In the genomic region with DNA sequence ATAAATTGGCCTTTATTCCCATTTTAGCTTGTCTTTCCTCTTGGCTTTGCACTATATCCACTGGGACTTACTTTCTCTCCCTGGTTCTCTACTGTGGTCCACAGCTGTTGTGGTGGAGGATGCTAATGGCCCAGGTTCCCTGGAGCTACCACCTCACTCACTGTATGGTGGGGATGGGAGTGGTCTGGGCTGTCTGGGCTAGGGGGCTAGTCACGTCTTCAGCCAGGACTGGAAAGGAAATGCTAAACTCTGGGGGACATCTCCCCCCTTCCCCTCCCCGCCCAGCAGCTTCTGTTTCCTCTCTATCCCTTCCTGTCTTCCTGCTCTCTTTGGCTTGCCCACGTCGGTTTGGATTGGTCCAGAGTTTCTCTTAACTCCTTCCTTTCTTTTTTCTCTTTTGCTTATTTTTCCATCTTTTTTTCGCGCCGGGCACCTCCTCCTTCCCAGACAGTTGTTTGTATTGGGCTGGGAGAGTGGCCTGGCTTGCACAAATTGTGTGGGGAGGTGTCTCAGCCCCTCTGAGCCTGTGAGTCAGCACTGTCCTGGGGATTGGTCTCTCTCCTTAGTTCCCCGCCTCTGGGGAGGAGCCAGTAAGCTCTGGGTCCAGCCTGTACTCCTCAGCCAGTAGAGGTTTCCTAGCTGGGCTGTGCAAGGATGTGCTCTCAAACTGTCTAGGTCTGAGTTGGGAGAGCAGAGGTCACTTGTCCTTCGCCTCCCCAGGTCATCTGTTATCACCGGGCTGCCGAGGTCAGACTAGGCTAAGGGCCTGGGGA, we compare ENCODE assay signal across 8 mouse cellular contexts. TPM values are rescaled to one million over a fixed set of nuclear protein-coding genes. Genes with fewer than 3 reads are reported as not detected.
A peak's percentile ranks its signal among the peaks of the same experiment; 100 is the strongest.
DNase-seq lines count a peak whose midpoint lies in the region; ATAC-seq and TF ChIP-seq lines count a peak whose summit lies in the region.

No protein-coding gene starts in this region.

- 4% methylated on average over 11 of the region's 11 CpGs for WGBS in embryonic facial prominence, embryonic 15.5 days
- WGBS in heart, adult 2 months: 12% methylated on average over 11 of the region's 11 CpGs
- WGBS in limb, embryonic 14.5 days: 2% methylated on average over 11 of the region's 11 CpGs
- whole genome bisulfite sequencing in midbrain, embryonic 14.5 days: 6% methylated on average over 11 of the region's 11 CpGs

- H3K9me3 ChIP-seq in embryonic facial prominence, embryonic 15.5 days (replicated peaks): no peaks in the 10 kb centered on the region
- H3K9me3 ChIP-seq in limb, embryonic 14.5 days (ENCODE audit: control insufficient read depth, low read length): no peaks in the 10 kb centered on the region
- no peaks in the 10 kb centered on the region for H3K9me3 ChIP-seq in midbrain, embryonic 14.5 days (ENCODE audit: control insufficient read depth, low read length)

- no peaks in the 10 kb centered on the region for H3K27me3 ChIP-seq in embryonic facial prominence, embryonic 15.5 days
- no peaks in the 10 kb centered on the region for H3K27me3 ChIP-seq in heart, adult 2 months (ENCODE audit: control insufficient read depth, insufficient read depth, low read length)
- H3K27me3 ChIP-seq in limb, embryonic 14.5 days (ENCODE audit: control insufficient read depth, insufficient read depth, low read length): no peaks in the 10 kb centered on the region
- no peaks in the 10 kb centered on the region for H3K27me3 ChIP-seq in midbrain, embryonic 14.5 days (ENCODE audit: control insufficient read depth, insufficient read depth, low read length)

- H3K36me3 ChIP-seq in embryonic facial prominence, embryonic 15.5 days: peaks cover 30% of the 10 kb centered on the region
- no peaks in the 10 kb centered on the region for H3K36me3 ChIP-seq in heart, adult 2 months (ENCODE audit: control insufficient read depth, insufficient read depth, low read length)
- peaks cover 36% of the 10 kb centered on the region for H3K36me3 ChIP-seq in limb, embryonic 14.5 days (ENCODE audit: control insufficient read depth, insufficient read depth, low read length)
- 0 out of 2 replicates have a peak, but pooled peaks cover under 1% of the 10 kb centered on the region for H3K36me3 ChIP-seq in midbrain, embryonic 14.5 days (ENCODE audit: control insufficient read depth, insufficient read depth, low read length)

- peak; percentile 74 for ATAC-seq in cerebellum, adult (ENCODE audit: insufficient number of reproducible peaks, low FRiP score, low TSS enrichment)
- ATAC-seq in embryonic facial prominence, embryonic 15.5 days (ENCODE audit: insufficient number of reproducible peaks, low FRiP score, low TSS enrichment, low read depth): peak; percentile 84
- peak; percentile 32 for ATAC-seq in limb, embryonic 14.5 days (ENCODE audit: low FRiP score, low read depth)
- no peak for ATAC-seq in midbrain, embryonic 14.5 days (ENCODE audit: low FRiP score, low TSS enrichment)

- TF ChIP-seq POLR2A in heart, adult 2 months (IDR thresholded peaks at IDR 0.05; ENCODE audit: insufficient read depth, low read depth, low read length): peak; percentile 93
- TF ChIP-seq POLR2A in limb, embryonic 14.5 days (IDR thresholded peaks at IDR 0.05; ENCODE audit: borderline replicate concordance, extremely low read depth, insufficient read depth, insufficient read length): no peak

- H3K4me1 ChIP-seq in embryonic facial prominence, embryonic 15.5 days: peaks cover 56% of the 10 kb centered on the region
- peaks cover 8% of the 10 kb centered on the region for H3K4me1 ChIP-seq in heart, adult 2 months (ENCODE audit: control insufficient read depth, insufficient read depth, low read length)
- peaks cover 31% of the 10 kb centered on the region for H3K4me1 ChIP-seq in limb, embryonic 14.5 days (ENCODE audit: control insufficient read depth, insufficient read depth, low read length)
- H3K4me1 ChIP-seq in midbrain, embryonic 14.5 days (ENCODE audit: control insufficient read depth, insufficient read depth, low read length): peaks cover 22% of the 10 kb centered on the region

- TF ChIP-seq EP300 in heart, adult 2 months (IDR thresholded peaks at IDR 0.05; ENCODE audit: insufficient read depth, low read depth, low read length): 0 out of 2 replicates have a peak, but pooled peaks have one; percentile 28

- H3K4me3 ChIP-seq in embryonic facial prominence, embryonic 15.5 days (replicated peaks): peak overlapping the region; percentile 53
- H3K4me3 ChIP-seq in heart, adult 2 months: peak overlapping the region; percentile 41
- H3K4me3 ChIP-seq in limb, embryonic 14.5 days (replicated peaks; ENCODE audit: low read length): peak overlapping the region; percentile 61
- H3K4me3 ChIP-seq in midbrain, embryonic 14.5 days (replicated peaks; ENCODE audit: low read depth, low read length): peak overlapping the region; percentile 25

- peak overlapping the region; percentile 58 for H3K9ac ChIP-seq in embryonic facial prominence, embryonic 15.5 days
- peak overlapping the region; percentile 59 for H3K9ac ChIP-seq in heart, adult 2 months (ENCODE audit: low read depth, low read length)
- peak overlapping the region; percentile 65 for H3K9ac ChIP-seq in limb, embryonic 14.5 days (ENCODE audit: low read depth, low read length, severe bottlenecking)
- H3K9ac ChIP-seq in midbrain, embryonic 14.5 days (replicated peaks; ENCODE audit: low read length): peak overlapping the region; percentile 49

- peaks cover 2% of the 10 kb centered on the region; the same call in 1 of the 2 replicates for H3K79me2 ChIP-seq in heart, adult 2 months (replicated peaks; ENCODE audit: control insufficient read depth, insufficient read depth, low read length)

- DNase-seq in cerebellum, adult 9-10 months: no peak
- peak; percentile 84 to 90 for DNase-seq in heart, adult 2 months
- DNase-seq in kidney, adult 8-10 months: peak; percentile 74 to 77
- DNase-seq in limb, embryonic 14.5 days (ENCODE audit: low spot score): peak; percentile 86
- DNase-seq in midbrain, embryonic 14.5 days: peak; percentile 65
- peak; percentile 64 to 76 for DNase-seq in spleen, postnatal 36 days (ENCODE audit: low spot score in 2 of 2)

- no peak for TF ChIP-seq CTCF in heart, adult 2 months (IDR thresholded peaks at IDR 0.05)

- intact Hi-C loops in heart, adult 2 months (cut with DNase I): no loop called here

- peak overlapping the region; percentile 80 for H3K4me2 ChIP-seq in embryonic facial prominence, embryonic 15.5 days (replicated peaks)
- peak overlapping the region; percentile 66 for H3K4me2 ChIP-seq in limb, embryonic 14.5 days (replicated peaks; ENCODE audit: low read depth, low read length, severe bottlenecking)
- H3K4me2 ChIP-seq in midbrain, embryonic 14.5 days (ENCODE audit: low read length): peak overlapping the region; percentile 51

- H3K27ac ChIP-seq in embryonic facial prominence, embryonic 15.5 days (replicated peaks): peak overlapping the region; percentile 98
- H3K27ac ChIP-seq in heart, adult 2 months: peak overlapping the region; percentile 80
- peak overlapping the region; percentile 80 for H3K27ac ChIP-seq in limb, embryonic 14.5 days (replicated peaks; ENCODE audit: low read depth, low read length)
- no peak overlapping the region for H3K27ac ChIP-seq in midbrain, embryonic 14.5 days (replicated peaks; ENCODE audit: low read depth, low read length)

RNA-seq across cellular contexts. Expression of a gene that starts 2.9 kb away (rescaled TPM):
- polyA plus RNA-seq in embryonic facial prominence, embryonic 15.5 days (2015; fragmentation: Nextera tagmentation; extraction: Ambion mirVana): 110 and 113 TPM in 2 replicates
- total RNA-seq in heart, adult 2 months (2021): 10 to 100 TPM; 31.6 to 32.0 TPM
- 32.4 and 50.5 TPM in 2 replicates for polyA plus RNA-seq in heart, adult 2 months (2012; rRNA removed)
- 134 and 166 TPM in 2 replicates for polyA plus RNA-seq in limb, embryonic 14.5 days (2012; rRNA removed)
- 72.5 and 80.0 TPM in 2 replicates for polyA plus RNA-seq in limb, embryonic 14.5 days (2014; fragmentation: Nextera tagmentation; extraction: Ambion mirVana)
- 5.9 and 10.2 TPM in 2 replicates for polyA plus RNA-seq in midbrain, embryonic 14.5 days (2014; fragmentation: Nextera tagmentation; extraction: Ambion mirVana)

RNA-seq across cellular contexts. Expression of a gene that starts 3.0 kb away (rescaled TPM):
- 342 and 356 TPM in 2 replicates for polyA plus RNA-seq in embryonic facial prominence, embryonic 15.5 days (2015; fragmentation: Nextera tagmentation; extraction: Ambion mirVana)
- total RNA-seq in heart, adult 2 months (2021): 1 to 10 TPM; 3.3 to 3.5 TPM
- 9.0 and 10.7 TPM in 2 replicates for polyA plus RNA-seq in heart, adult 2 months (2012; rRNA removed)
- polyA plus RNA-seq in limb, embryonic 14.5 days (2012; rRNA removed): 247 and 268 TPM in 2 replicates
- polyA plus RNA-seq in limb, embryonic 14.5 days (2014; fragmentation: Nextera tagmentation; extraction: Ambion mirVana): 473 and 476 TPM in 2 replicates
- polyA plus RNA-seq in midbrain, embryonic 14.5 days (2014; fragmentation: Nextera tagmentation; extraction: Ambion mirVana): 103 and 115 TPM in 2 replicates

RNA-seq across cellular contexts. Expression of a gene that starts 8.8 kb away (rescaled TPM):
- 47.7 and 51.3 TPM in 2 replicates for polyA plus RNA-seq in embryonic facial prominence, embryonic 15.5 days (2015; fragmentation: Nextera tagmentation; extraction: Ambion mirVana)
- total RNA-seq in heart, adult 2 months (2021): 10 to 100 TPM; 12.5 to 15.3 TPM
- polyA plus RNA-seq in heart, adult 2 months (2012; rRNA removed): 14.4 and 17.3 TPM in 2 replicates
- 83.4 and 121 TPM in 2 replicates for polyA plus RNA-seq in limb, embryonic 14.5 days (2012; rRNA removed)
- 58.3 and 65.3 TPM in 2 replicates for polyA plus RNA-seq in limb, embryonic 14.5 days (2014; fragmentation: Nextera tagmentation; extraction: Ambion mirVana)
- polyA plus RNA-seq in midbrain, embryonic 14.5 days (2014; fragmentation: Nextera tagmentation; extraction: Ambion mirVana): 43.4 and 50.6 TPM in 2 replicates

RNA-seq across cellular contexts. Expression of a gene that starts 9.5 kb away (rescaled TPM):
- 28.5 and 34.6 TPM in 2 replicates for polyA plus RNA-seq in embryonic facial prominence, embryonic 15.5 days (2015; fragmentation: Nextera tagmentation; extraction: Ambion mirVana)
- total RNA-seq in heart, adult 2 months (2021): 10 to 100 TPM; 56.1 to 59.7 TPM
- polyA plus RNA-seq in heart, adult 2 months (2012; rRNA removed): 81.3 and 89.8 TPM in 2 replicates
- 32.8 and 36.0 TPM in 2 replicates for polyA plus RNA-seq in limb, embryonic 14.5 days (2012; rRNA removed)
- polyA plus RNA-seq in limb, embryonic 14.5 days (2014; fragmentation: Nextera tagmentation; extraction: Ambion mirVana): 26.8 and 27.1 TPM in 2 replicates
- 34.8 and 34.9 TPM in 2 replicates for polyA plus RNA-seq in midbrain, embryonic 14.5 days (2014; fragmentation: Nextera tagmentation; extraction: Ambion mirVana)

RNA-seq across cellular contexts. Expression of a gene that starts 15.3 kb away (rescaled TPM):
- polyA plus RNA-seq in embryonic facial prominence, embryonic 15.5 days (2015; fragmentation: Nextera tagmentation; extraction: Ambion mirVana): 38.3 and 40.4 TPM in 2 replicates
- 10 to 100 TPM; 55.7 to 67.5 TPM for total RNA-seq in heart, adult 2 months (2021)
- polyA plus RNA-seq in heart, adult 2 months (2012; rRNA removed): 56.2 and 58.2 TPM in 2 replicates
- polyA plus RNA-seq in limb, embryonic 14.5 days (2012; rRNA removed): 31.4 and 32.8 TPM in 2 replicates
- 17.9 and 21.2 TPM in 2 replicates for polyA plus RNA-seq in limb, embryonic 14.5 days (2014; fragmentation: Nextera tagmentation; extraction: Ambion mirVana)
- 7.6 and 9.7 TPM in 2 replicates for polyA plus RNA-seq in midbrain, embryonic 14.5 days (2014; fragmentation: Nextera tagmentation; extraction: Ambion mirVana)
